Mouse (Mus musculus) macrophage (primary cell): ENCODE results near the gene Vps37c. TPM values are rescaled to one million over a fixed set of nuclear protein-coding genes. Genes with fewer than 3 reads are reported as not detected.

ENCODE experiments used
- H3K27ac ChIP-seq: fragments of 350-480 bp; formaldehyde crosslinking; 2 replicates; pipeline ENCODE4 v1.9.0; 2021
- H3K36me3 ChIP-seq: fragments of 350-480 bp; formaldehyde crosslinking; 2 replicates; pipeline ENCODE4 v1.9.0; 2021; ENCODE audit errors: inconsistent target
- H3K4me3 ChIP-seq: fragments of 350-480 bp; formaldehyde crosslinking; 2 replicates; pipeline ENCODE4 v1.9.0; 2021; ENCODE audit errors: inconsistent target
- H3K79me2 ChIP-seq: fragments of 350-480 bp; formaldehyde crosslinking; 2 replicates; pipeline ENCODE4 v1.9.0; 2021; ENCODE audit errors: inconsistent target
- WGBS: methylation state at CpG from one replicate; pipeline ENCODE4 v1.1.7; 2026; ENCODE audit warnings: inconsistent platforms; ENCODE audit not compliant: missing documents; 5-methylcytosine and 5-hydroxymethylcytosine counted together
- polyA plus RNA-seq: library from polyadenylated mRNA; stranded (reverse); fragments of 250-400 nt; gene quantifications from 3 replicates; pipeline ENCODE4 v1.2.4, GENCODE M21; 2018; ENCODE audit warnings: inconsistent platforms

Vps37c gene
- polyA plus RNA-seq, 1 experiment from 2014 or later: 24.0 TPM

GRCm38 (mm10) chr19:10732741-10733140 lies 44.2 kb downstream of the Vps37c start:
- no peak overlapping the region for H3K4me3 ChIP-seq
- WGBS: 98% methylated on average over 7 of the region's 7 CpGs
- H3K79me2 ChIP-seq: no peaks in the 10 kb centered on the region
- no peaks in the 10 kb centered on the region for H3K36me3 ChIP-seq
- no peak overlapping the region for H3K27ac ChIP-seq

GRCm38 (mm10) chr19:10733501-10734127 lies 45.1 kb downstream of the Vps37c start:
- WGBS: 95% methylated on average over 10 of the region's 10 CpGs
- Histone ChIP-seq H3K36me3 (no peaks in the 10 kb centered on the region), H3K4me3 (no peak overlapping the region), H3K79me2 (no peaks in the 10 kb centered on the region), H3K27ac (no peak overlapping the region)

- no peak overlapping the region for H3K27ac ChIP-seq
- WGBS: 90% methylated on average over 7 of the region's 7 CpGs
- H3K79me2 ChIP-seq: no peaks in the 10 kb centered on the region
- H3K4me3 ChIP-seq: no peak overlapping the region
- no peaks in the 10 kb centered on the region for H3K36me3 ChIP-seq
These were observed 46.0 kb downstream of the Vps37c start for GRCm38 (mm10) chr19:10734554-10734953.

GRCm38 (mm10) chr19:10735061-10735460 lies 46.5 kb downstream of the Vps37c start:
- no peaks in the 10 kb centered on the region for H3K36me3 ChIP-seq
- 92% methylated on average over 3 of the region's 3 CpGs for WGBS
- no peak overlapping the region for H3K27ac ChIP-seq
- H3K79me2 ChIP-seq: no peaks in the 10 kb centered on the region
- H3K4me3 ChIP-seq: no peak overlapping the region

- no peak overlapping the region for H3K4me3 ChIP-seq
These were observed 47.3 kb downstream of the Vps37c start for GRCm38 (mm10) chr19:10735861-10736260.

GRCm38 (mm10) chr19:10738038-10738437 lies 49.5 kb downstream of the Vps37c start:
- no peak overlapping the region for H3K4me3 ChIP-seq
- H3K27ac ChIP-seq: no peak overlapping the region
- no peaks in the 10 kb centered on the region for H3K36me3 ChIP-seq
- 96% methylated on average over 6 of the region's 6 CpGs for WGBS
- no peaks in the 10 kb centered on the region for H3K79me2 ChIP-seq

More at GRCm38 (mm10) chr19:10735861-10736260, 47.3 kb downstream of the Vps37c start:
- H3K79me2 ChIP-seq: no peaks in the 10 kb centered on the region
- 96% methylated on average over 7 of the region's 7 CpGs for WGBS
- H3K27ac ChIP-seq: no peak overlapping the region
- no peaks in the 10 kb centered on the region for H3K36me3 ChIP-seq

- H3K4me3 ChIP-seq: no peak within 1 kb of the TSS
- H3K36me3 ChIP-seq: no peaks in the 10 kb centered on the region
- no peaks in the 10 kb centered on the region for H3K79me2 ChIP-seq
- WGBS: 16% methylated on average over 4 of the region's 4 CpGs
- no peak within 1 kb of the TSS for H3K27ac ChIP-seq
These were observed 50.3 kb downstream of the Vps37c start, which contains the start of gene Cd5 for GRCm38 (mm10) chr19:10738811-10739210. Cd5 (minus strand) TSS chr19:10739002.

- Histone ChIP-seq H3K4me3 (no peak overlapping the region), H3K79me2 (no peaks in the 10 kb centered on the region), H3K27ac (no peak overlapping the region), H3K36me3 (no peaks in the 10 kb centered on the region)
- WGBS: 100% methylated on average over 4 of the region's 4 CpGs
These were observed 51.4 kb downstream of the Vps37c start for GRCm38 (mm10) chr19:10739916-10740315.

- Histone ChIP-seq H3K4me3 (no peak overlapping the region), H3K79me2 (no peaks in the 10 kb centered on the region), H3K27ac (no peak overlapping the region), H3K36me3 (no peaks in the 10 kb centered on the region)
- 37% methylated on average over 11 of the region's 11 CpGs for WGBS
These were observed 52.3 kb downstream of the Vps37c start for GRCm38 (mm10) chr19:10740641-10741440.

GRCm38 (mm10) chr19:10742145-10742544 lies 53.6 kb downstream of the Vps37c start:
- Histone ChIP-seq H3K79me2 (no peaks in the 10 kb centered on the region), H3K4me3 (no peak overlapping the region), H3K36me3 (no peaks in the 10 kb centered on the region), H3K27ac (no peak overlapping the region)
- WGBS: 83% methylated on average over 6 of the region's 6 CpGs

GRCm38 (mm10) chr19:10742565-10742964 lies 54.0 kb downstream of the Vps37c start:
- H3K4me3 ChIP-seq: no peak overlapping the region
- no peaks in the 10 kb centered on the region for H3K79me2 ChIP-seq
- WGBS: 49% methylated on average over 3 of the region's 3 CpGs
- no peaks in the 10 kb centered on the region for H3K36me3 ChIP-seq
- H3K27ac ChIP-seq: no peak overlapping the region

- H3K36me3 ChIP-seq: no peaks in the 10 kb centered on the region
- H3K79me2 ChIP-seq: no peaks in the 10 kb centered on the region
- H3K27ac ChIP-seq: no peak overlapping the region
- 88% methylated on average over 7 of the region's 7 CpGs for WGBS
- H3K4me3 ChIP-seq: no peak overlapping the region
These were observed 58.6 kb downstream of the Vps37c start for GRCm38 (mm10) chr19:10747182-10747581.

GRCm38 (mm10) chr19:10747718-10748117 lies 59.2 kb downstream of the Vps37c start:
- no peak overlapping the region for H3K27ac ChIP-seq
- no peaks in the 10 kb centered on the region for H3K36me3 ChIP-seq
- WGBS: 91% methylated on average over 6 of the region's 6 CpGs
- H3K4me3 ChIP-seq: no peak overlapping the region
- no peaks in the 10 kb centered on the region for H3K79me2 ChIP-seq

GRCm38 (mm10) chr19:10748401-10749102 lies 60.0 kb downstream of the Vps37c start:
- Histone ChIP-seq H3K36me3 (no peaks in the 10 kb centered on the region), H3K4me3 (no peak overlapping the region), H3K27ac (no peak overlapping the region), H3K79me2 (no peaks in the 10 kb centered on the region)
- WGBS: 82% methylated on average over 11 of the region's 11 CpGs

GRCm38 (mm10) chr19:10749295-10749694 lies 60.8 kb downstream of the Vps37c start:
- Histone ChIP-seq H3K36me3 (no peaks in the 10 kb centered on the region), H3K79me2 (no peaks in the 10 kb centered on the region), H3K4me3 (no peak overlapping the region), H3K27ac (no peak overlapping the region)
- WGBS: 92% methylated on average over 6 of the region's 6 CpGs
